Mouse (Mus musculus): Measurements from ENCODE around the gene Zgpat. TPM values are rescaled to one million over a fixed set of nuclear protein-coding genes. Genes with fewer than 3 reads are reported as not detected.

Zgpat gene
- polyA plus RNA-seq, 1 experiment from 2014 or later = 41.1 TPM

GRCm38 (mm10) chr2:181391541-181391940, 26.8 kb downstream of the Zgpat start:
- H3K9ac ChIP-seq = no peak overlapping the region
- no peaks in the 10 kb centered on the region for H3K4me1 ChIP-seq (ENCODE audit: insufficient read depth)
- H3K36me3 ChIP-seq (ENCODE audit: insufficient read depth) = peaks cover 35% of the 10 kb centered on the region; the same call in 1 of the 2 replicates
- no peaks in the 10 kb centered on the region for H3K9me3 ChIP-seq (ENCODE audit: low read depth, low read length)
- no peak for ATAC-seq (ENCODE audit: insufficient read depth)
- TF ChIP-seq CTCF (IDR thresholded peaks at IDR 0.05; ENCODE audit: low read depth) = no peak
- no peak overlapping the region for H3K4me3 ChIP-seq (ENCODE audit: low read depth, low read length)
- H3K27ac ChIP-seq (ENCODE audit: low read depth) = no peak overlapping the region
- H3K4me2 ChIP-seq = no peak overlapping the region
- DNase-seq = no peak
- 68% methylated on average over 2 of the region's 2 CpGs for WGBS
- H3K27me3 ChIP-seq (ENCODE audit: insufficient read depth, low read length) = no peaks in the 10 kb centered on the region

GRCm38 (mm10) chr2:181392600-181393213, 28.0 kb downstream of the Zgpat start:
- Histone ChIP-seq H3K27me3 (ENCODE audit: insufficient read depth, low read length) (no peaks in the 10 kb centered on the region), H3K9me3 (ENCODE audit: low read depth, low read length) (no peaks in the 10 kb centered on the region), H3K27ac (ENCODE audit: low read depth) (no peak overlapping the region), H3K4me1 (ENCODE audit: insufficient read depth) (no peaks in the 10 kb centered on the region), H3K4me3 (ENCODE audit: low read depth, low read length) (no peak overlapping the region), H3K4me2 (no peak overlapping the region), H3K9ac (no peak overlapping the region), H3K36me3 (ENCODE audit: insufficient read depth) (peaks cover 25% of the 10 kb centered on the region; the same call in 1 of the 2 replicates)
- ATAC-seq (ENCODE audit: insufficient read depth) = peak; percentile 75
- peak; percentile 93 for TF ChIP-seq CTCF (IDR thresholded peaks at IDR 0.05; ENCODE audit: low read depth)
- DNase-seq = peak; percentile 96
- WGBS = 24% methylated on average over 4 of the region's 4 CpGs

- TF ChIP-seq CTCF (IDR thresholded peaks at IDR 0.05; ENCODE audit: low read depth) = no peak
Observed at GRCm38 (mm10) chr2:181394086-181394485, 29.4 kb downstream of the Zgpat start.

DNA sequence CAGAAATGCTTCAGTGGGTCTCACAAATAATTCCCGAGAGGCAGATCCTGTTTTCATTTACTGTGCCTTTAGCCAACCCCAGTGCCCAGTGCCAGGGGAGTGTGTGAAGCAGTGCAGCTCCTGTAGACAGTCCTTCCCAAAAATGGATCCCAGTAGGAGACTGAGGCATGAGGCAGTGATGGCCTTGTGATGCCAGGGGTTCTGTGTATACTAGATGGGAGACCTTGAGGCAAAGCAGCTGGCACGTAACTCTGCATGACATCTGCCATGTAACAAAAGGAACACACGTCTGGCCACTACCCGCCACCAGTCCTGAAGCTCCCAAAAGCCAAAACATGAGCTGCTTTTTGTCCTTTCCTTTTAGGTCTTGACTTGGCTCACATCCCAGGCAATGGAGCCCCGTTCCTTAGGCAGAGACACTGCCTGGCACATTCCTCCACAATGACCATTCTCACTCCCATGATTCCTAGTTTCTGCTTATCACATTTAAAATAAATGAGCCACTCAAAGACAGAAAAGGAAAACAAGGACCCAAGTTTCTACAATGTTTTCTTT, 32.6 kb downstream of the Zgpat start:
- peak; percentile 46 for DNase-seq
- H3K4me3 ChIP-seq (ENCODE audit: low read depth, low read length) = no peak overlapping the region
- H3K27ac ChIP-seq (ENCODE audit: low read depth) = no peak overlapping the region; the same call in 1 of the 2 replicates
- no peaks in the 10 kb centered on the region for H3K4me1 ChIP-seq (ENCODE audit: insufficient read depth)
- H3K36me3 ChIP-seq (ENCODE audit: insufficient read depth) = peaks cover 7% of the 10 kb centered on the region; the same call in 1 of the 2 replicates
- H3K9me3 ChIP-seq (ENCODE audit: low read depth, low read length) = no peaks in the 10 kb centered on the region
- TF ChIP-seq CTCF (IDR thresholded peaks at IDR 0.05; ENCODE audit: low read depth) = no peak
- WGBS = 60% methylated on average over 5 of the region's 5 CpGs
- H3K4me2 ChIP-seq = no peak overlapping the region
- no peaks in the 10 kb centered on the region for H3K27me3 ChIP-seq (ENCODE audit: insufficient read depth, low read length)
- ATAC-seq (ENCODE audit: insufficient read depth) = no peak
- no peak overlapping the region for H3K9ac ChIP-seq

More at GRCm38 (mm10) chr2:181394086-181394485, 29.4 kb downstream of the Zgpat start:
- H3K27me3 ChIP-seq (ENCODE audit: insufficient read depth, low read length) = no peaks in the 10 kb centered on the region
- H3K4me1 ChIP-seq (ENCODE audit: insufficient read depth) = no peaks in the 10 kb centered on the region
- H3K4me2 ChIP-seq = no peak overlapping the region
- H3K27ac ChIP-seq (ENCODE audit: low read depth) = no peak overlapping the region
- no peak for DNase-seq
- H3K9ac ChIP-seq = no peak overlapping the region
- 88% methylated on average over 3 of the region's 3 CpGs for WGBS
- no peak for ATAC-seq (ENCODE audit: insufficient read depth)
- no peaks in the 10 kb centered on the region for H3K9me3 ChIP-seq (ENCODE audit: low read depth, low read length)
- H3K4me3 ChIP-seq (ENCODE audit: low read depth, low read length) = no peak overlapping the region
- peaks cover 21% of the 10 kb centered on the region; the same call in 1 of the 2 replicates for H3K36me3 ChIP-seq (ENCODE audit: insufficient read depth)

- Histone ChIP-seq H3K27ac (ENCODE audit: low read depth) (no peak overlapping the region), H3K4me3 (ENCODE audit: low read depth, low read length) (no peak overlapping the region), H3K9ac (no peak overlapping the region), H3K27me3 (ENCODE audit: insufficient read depth, low read length) (no peaks in the 10 kb centered on the region), H3K36me3 (ENCODE audit: insufficient read depth) (no peaks in the 10 kb centered on the region), H3K4me1 (ENCODE audit: insufficient read depth) (no peaks in the 10 kb centered on the region), H3K9me3 (ENCODE audit: low read depth, low read length) (no peaks in the 10 kb centered on the region), H3K4me2 (no peak overlapping the region)
- WGBS = 14% methylated on average over 1 of the region's 1 CpGs
- TF ChIP-seq CTCF (IDR thresholded peaks at IDR 0.05; ENCODE audit: low read depth) = no peak
- no peak for DNase-seq
- ATAC-seq (ENCODE audit: insufficient read depth) = no peak
Observed at GRCm38 (mm10) chr2:181401497-181401896, 36.8 kb downstream of the Zgpat start.

- H3K4me2 ChIP-seq = no peak overlapping the region
- WGBS = 85% methylated on average over 3 of the region's 3 CpGs
- H3K27ac ChIP-seq (ENCODE audit: low read depth) = no peak overlapping the region
- no peak overlapping the region for H3K4me3 ChIP-seq (ENCODE audit: low read depth, low read length)
- no peaks in the 10 kb centered on the region for H3K27me3 ChIP-seq (ENCODE audit: insufficient read depth, low read length)
- TF ChIP-seq CTCF (IDR thresholded peaks at IDR 0.05; ENCODE audit: low read depth) = no peak
- no peak overlapping the region for H3K9ac ChIP-seq
- H3K36me3 ChIP-seq (ENCODE audit: insufficient read depth) = no peaks in the 10 kb centered on the region
- DNase-seq (no peak), ATAC-seq (ENCODE audit: insufficient read depth) (no peak)
- H3K4me1 ChIP-seq (ENCODE audit: insufficient read depth) = no peaks in the 10 kb centered on the region
- no peaks in the 10 kb centered on the region for H3K9me3 ChIP-seq (ENCODE audit: low read depth, low read length)
Observed at GRCm38 (mm10) chr2:181403722-181404121, 39.0 kb downstream of the Zgpat start.

GRCm38 (mm10) chr2:181409643-181410042, 44.9 kb downstream of the Zgpat start:
- no peak overlapping the region for H3K27ac ChIP-seq (ENCODE audit: low read depth)
- DNase-seq = no peak
- 77% methylated on average over 7 of the region's 7 CpGs for WGBS
- H3K9ac ChIP-seq = no peak overlapping the region
- no peak overlapping the region for H3K4me3 ChIP-seq (ENCODE audit: low read depth, low read length)
- H3K27me3 ChIP-seq (ENCODE audit: insufficient read depth, low read length) = no peaks in the 10 kb centered on the region
- no peak overlapping the region for H3K4me2 ChIP-seq
- H3K4me1 ChIP-seq (ENCODE audit: insufficient read depth) = no peaks in the 10 kb centered on the region
- ATAC-seq (ENCODE audit: insufficient read depth) = no peak
- TF ChIP-seq CTCF (IDR thresholded peaks at IDR 0.05; ENCODE audit: low read depth) = no peak
- H3K9me3 ChIP-seq (ENCODE audit: low read depth, low read length) = no peaks in the 10 kb centered on the region
- H3K36me3 ChIP-seq (ENCODE audit: insufficient read depth) = peaks cover 5% of the 10 kb centered on the region; the same call in 1 of the 2 replicates

All from lung, embryonic 14.5 days (tissue).